Mouse (Mus musculus) kidney, postnatal 0 days (tissue): ENCODE data around the gene Trim30d. TPM values are rescaled to one million over a fixed set of nuclear protein-coding genes. Genes with fewer than 3 reads are reported as not detected.

Experiments used
- ATAC-seq: fragments of 200-750 bp; cut with Nextera tagmentation; replicated peaks from 2 replicates; pipeline ENCODE4 v1.8.0; 2017; ENCODE audit warnings: low read depth, moderate number of reproducible peaks, moderate TSS enrichment, moderate library complexity; ENCODE audit not compliant: low FRiP score
- DNase-seq: peaks from one replicate; pipeline ENCODE4 v3.0.0-alpha.2; 2016; ENCODE audit warnings: low spot score
- H3K27ac ChIP-seq: fragments of 300-500 bp; sonication (generic); 2 replicates; pipeline ENCODE4 v1.5.1; 2014; ENCODE audit warnings: mild to moderate bottlenecking
- H3K27me3 ChIP-seq: fragments of 300-500 bp; sonication (generic); 2 replicates; pipeline ENCODE4 v1.6.1; 2014; ENCODE audit warnings: low read length, mixed read lengths; ENCODE audit not compliant: insufficient read depth
- H3K36me3 ChIP-seq: fragments of 300-500 bp; sonication (generic); 2 replicates; pipeline ENCODE4 v1.6.1; 2014; ENCODE audit warnings: low read length, mixed read lengths; ENCODE audit not compliant: insufficient read depth
- H3K4me1 ChIP-seq: fragments of 300-500 bp; sonication (generic); replicated peaks from 2 replicates; pipeline ENCODE4 v1.6.1; 2014; ENCODE audit warnings: antibody characterized with exemption, low read length, mixed read lengths; ENCODE audit not compliant: insufficient read depth
- H3K4me2 ChIP-seq: fragments of 300-500 bp; sonication (generic); 2 replicates; pipeline ENCODE4 v1.6.1; 2014; ENCODE audit warnings: mild to moderate bottlenecking, low read length, moderate library complexity, mixed read lengths
- H3K4me3 ChIP-seq: fragments of 300-500 bp; sonication (generic); replicated peaks from 2 replicates; pipeline ENCODE4 v1.5.1; 2014; ENCODE audit warnings: low read depth, low read length
- H3K9ac ChIP-seq: fragments of 300-500 bp; sonication (generic); 2 replicates; pipeline ENCODE4 v1.6.1; 2014; ENCODE audit warnings: low read depth, low read length
- H3K9me3 ChIP-seq: fragments of 300-500 bp; sonication (generic); replicated peaks from 2 replicates; pipeline ENCODE4 v1.6.1; 2016; ENCODE audit warnings: low read length, inconsistent platforms, mixed read lengths
- CTCF ChIP-seq: IDR thresholded peaks from 2 replicates; pipeline ENCODE4 v1.5.1; 2016; ENCODE audit warnings: antibody characterized with exemption, low read depth, mild to moderate bottlenecking, moderate library complexity
- WGBS: fragments of 180-500 bp; shearing (Covaris S2); extraction: QIAGEN DNeasy Blood & Tissue Kit; methylation state at CpG from one replicate; pipeline ENCODE4 v1.1.7; 2014; 5-methylcytosine and 5-hydroxymethylcytosine counted together
- polyA plus RNA-seq: library from polyadenylated mRNA; unstranded; fragments of >200 nt; fragmentation: Nextera tagmentation; extraction: Ambion mirVana; gene quantifications from 2 replicates; pipeline ENCODE4 v1.2.1, GENCODE M21; 2015

Gene Trim30d
- polyA plus RNA-seq, 1 experiment from 2014 or later, result 1.2 TPM

GRCm38 (mm10) chr7:104465065-104465744 is 42.4 kb downstream of the Trim30d start, which contains the start of gene Trim30a:
Gene Trim30a, minus strand, starts transcription at chr7:104465193.
- Histone ChIP-seq H3K27ac (0 out of 2 replicates have a peak within 1 kb of the TSS, but pooled peaks have one; percentile 47), H3K4me1 (no peaks in the 10 kb centered on the region), H3K27me3 (no peaks in the 10 kb centered on the region), H3K36me3 (no peaks in the 10 kb centered on the region), H3K9me3 (no peaks in the 10 kb centered on the region), H3K4me3 (no peak within 1 kb of the TSS), H3K9ac (no peak within 1 kb of the TSS), H3K4me2 (peak within 1 kb of the TSS; percentile 1; the same call in 1 of the 2 replicates)
- ATAC-seq (peak; percentile 61; the same call in 1 of the 2 replicates), DNase-seq (peak; percentile 40)
- TF ChIP-seq CTCF, result peak; percentile 58
- WGBS, result 58% methylated on average over 3 of the region's 3 CpGs

- Histone ChIP-seq H3K36me3 (no peaks in the 10 kb centered on the region), H3K4me1 (no peaks in the 10 kb centered on the region), H3K27ac (no peak overlapping the region; the same call in 1 of the 2 replicates), H3K4me2 (no peak overlapping the region), H3K9me3 (no peaks in the 10 kb centered on the region), H3K27me3 (no peaks in the 10 kb centered on the region), H3K9ac (no peak overlapping the region), H3K4me3 (no peak overlapping the region)
- ATAC-seq, result peak; percentile 61
- TF ChIP-seq CTCF, result peak; percentile 61
- WGBS, result 29% methylated on average over 2 of the region's 2 CpGs
- peak; percentile 58 for DNase-seq
Measured at GRCm38 (mm10) chr7:104445961-104446645, 61.5 kb downstream of the Trim30d start.

Other genes starting within 250 kb of the Trim30d start
- gene Trim5, start 219.8 kb downstream of the Trim30d start, polyA plus RNA-seq, result 0.43 and 0.48 TPM in 2 replicates
- 8.6 and 8.8 TPM in 2 replicates for gene Trim12a, start 192.4 kb downstream of the Trim30d start, polyA plus RNA-seq
- gene Trim34b, start 178.4 kb downstream of the Trim30d start, polyA plus RNA-seq, result 0.12 TPM in 1 of 2 replicates, not detected in the other
- 2.2 TPM in 2 replicates for gene Trim12c, start 154.5 kb downstream of the Trim30d start, polyA plus RNA-seq
- gene Trim30b, start 138.0 kb downstream of the Trim30d start, polyA plus RNA-seq, result 0.24 and 0.25 TPM in 2 replicates
- 0.10 and 0.13 TPM in 2 replicates for gene Trim30c, start 107.0 kb downstream of the Trim30d start, polyA plus RNA-seq
- 3.7 and 4.5 TPM in 2 replicates for gene Trim30a, start 42.7 kb downstream of the Trim30d start, polyA plus RNA-seq
- gene Olfr651, start 42.3 kb upstream of the Trim30d start, polyA plus RNA-seq, result not detected in 2 replicates
- not detected in 2 replicates for gene Olfr652, start 53.1 kb upstream of the Trim30d start, polyA plus RNA-seq
- not detected in 2 replicates for gene Olfr653, start 69.5 kb upstream of the Trim30d start, polyA plus RNA-seq
- gene Olfr654, start 79.2 kb upstream of the Trim30d start, polyA plus RNA-seq, result not detected in 2 replicates
- gene Olfr655, start 93.9 kb upstream of the Trim30d start, polyA plus RNA-seq, result not detected in 2 replicates
- gene Olfr656, start 106.1 kb upstream of the Trim30d start, polyA plus RNA-seq, result not detected in 2 replicates
- not detected in 2 replicates for gene Olfr657, start 116.9 kb upstream of the Trim30d start, polyA plus RNA-seq
- 0.04 TPM in 1 of 2 replicates, not detected in the other for gene Olfr658, start 139.5 kb upstream of the Trim30d start, polyA plus RNA-seq
- gene Olfr659, start 158.9 kb upstream of the Trim30d start, polyA plus RNA-seq, result not detected in 2 replicates
- not detected in 2 replicates for gene Olfr661, start 178.7 kb upstream of the Trim30d start, polyA plus RNA-seq